Mouse (Mus musculus): Measurements from ENCODE around the gene Gfpt2.

The Gfpt2 gene

GRCm38 (mm10) chr11:49840666-49841065, 46.7 kb downstream of the Gfpt2 start:
- DNase-seq (ENCODE audit: low read depth), result no peak

- DNase-seq (ENCODE audit: low read depth), result no peak
Measured at GRCm38 (mm10) chr11:49841886-49842285, 47.9 kb downstream of the Gfpt2 start.

- no peak for DNase-seq (ENCODE audit: low read depth)
Measured at GRCm38 (mm10) chr11:49842718-49843117, 48.7 kb downstream of the Gfpt2 start.

- DNase-seq (ENCODE audit: low read depth), result no peak
Measured at GRCm38 (mm10) chr11:49844311-49844710, 50.3 kb downstream of the Gfpt2 start.

GRCm38 (mm10) chr11:49844969-49845368, 51.0 kb downstream of the Gfpt2 start:
- DNase-seq (ENCODE audit: low read depth), result peak; percentile 58

GRCm38 (mm10) chr11:49845958-49846357, 52.0 kb downstream of the Gfpt2 start:
- no peak for DNase-seq (ENCODE audit: low read depth)

GRCm38 (mm10) chr11:49846401-49847070, 52.6 kb downstream of the Gfpt2 start, which contains the start of gene Mapk9:
Mapk9 (plus strand) TSS chr11:49846751.
- DNase-seq (ENCODE audit: low read depth), result peak; percentile 96

GRCm38 (mm10) chr11:49847071-49847810, 53.3 kb downstream of the Gfpt2 start:
- no peak for DNase-seq (ENCODE audit: low read depth)

GRCm38 (mm10) chr11:49847811-49848078, 53.8 kb downstream of the Gfpt2 start:
- no peak for DNase-seq (ENCODE audit: low read depth)

GRCm38 (mm10) chr11:49848080-49848815, 54.3 kb downstream of the Gfpt2 start:
- DNase-seq (ENCODE audit: low read depth), result no peak

- no peak for DNase-seq (ENCODE audit: low read depth)
Measured at GRCm38 (mm10) chr11:49850331-49850730, 56.4 kb downstream of the Gfpt2 start.

- DNase-seq (ENCODE audit: low read depth), result no peak
Measured at GRCm38 (mm10) chr11:49855144-49855543, 61.2 kb downstream of the Gfpt2 start.

- no peak for DNase-seq (ENCODE audit: low read depth)
Measured at GRCm38 (mm10) chr11:49861139-49861538, 67.2 kb downstream of the Gfpt2 start.

- no peak for DNase-seq (ENCODE audit: low read depth)
Measured at GRCm38 (mm10) chr11:49863926-49864325, 69.9 kb downstream of the Gfpt2 start.

GRCm38 (mm10) chr11:49867320-49867719, 73.3 kb downstream of the Gfpt2 start:
- no peak for DNase-seq (ENCODE audit: low read depth)

GRCm38 (mm10) chr11:49869762-49870161, 75.8 kb downstream of the Gfpt2 start:
- peak; percentile 65 for DNase-seq (ENCODE audit: low read depth)

GRCm38 (mm10) chr11:49871914-49872313, 77.9 kb downstream of the Gfpt2 start:
- peak; percentile 33 for DNase-seq (ENCODE audit: low read depth)

- peak; percentile 69 for DNase-seq (ENCODE audit: low read depth)
Measured at GRCm38 (mm10) chr11:49872779-49873178, 78.8 kb downstream of the Gfpt2 start.

GRCm38 (mm10) chr11:49876948-49877817, 83.2 kb downstream of the Gfpt2 start:
- DNase-seq (ENCODE audit: low read depth), result no peak

- no peak for DNase-seq (ENCODE audit: low read depth)
Measured at GRCm38 (mm10) chr11:49879950-49880642, 86.1 kb downstream of the Gfpt2 start.

GRCm38 (mm10) chr11:49883394-49883793, 89.4 kb downstream of the Gfpt2 start:
- DNase-seq (ENCODE audit: low read depth), result no peak
